Mouse (Mus musculus): ENCODE data around the gene Cd2bp2.

Cd2bp2 gene

DNA sequence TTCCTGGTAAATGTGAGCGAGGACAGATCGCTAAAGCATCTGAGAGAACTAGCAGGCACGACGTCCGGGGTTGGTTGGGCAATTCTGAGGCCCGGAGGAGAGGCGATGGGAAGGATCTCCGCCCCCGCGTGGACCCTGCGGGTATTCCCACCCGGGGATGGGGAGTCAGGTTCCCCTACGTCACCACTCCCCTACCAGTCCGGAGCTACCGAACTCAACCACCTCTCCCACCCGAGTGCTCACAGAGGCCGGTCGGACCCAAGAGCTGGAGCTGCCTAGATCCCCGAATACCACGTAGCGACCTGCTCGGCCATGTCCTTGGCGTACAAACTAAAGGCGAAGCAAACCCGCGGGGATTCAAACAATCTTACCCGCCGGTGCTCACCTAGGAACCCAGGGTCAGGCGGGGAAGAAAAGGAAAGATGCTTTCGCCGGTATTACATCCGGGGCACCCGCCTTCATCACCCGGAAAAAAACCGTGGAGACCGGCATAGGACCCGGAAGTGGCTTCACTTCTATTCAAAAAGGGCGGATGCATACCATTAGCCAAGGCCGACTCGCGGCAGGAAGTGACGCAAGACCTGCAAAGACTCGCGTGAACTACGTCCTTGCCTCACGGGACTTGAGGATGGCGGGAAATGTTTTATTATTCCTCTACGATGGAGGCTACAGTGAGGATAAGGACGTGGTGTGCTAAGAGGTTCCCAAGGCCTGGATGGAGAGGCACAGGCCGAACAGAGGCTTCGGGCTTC is at the start of gene Cd2bp2:
Gene Cd2bp2, minus strand, starts transcription at position 507 of the 752 bp plus-strand sequence.
- in situ Hi-C loops (cut with MboI; ENCODE audit: low sequenced_read_pairs): no loop called here

- in situ Hi-C loops (cut with MboI; ENCODE audit: low sequenced_read_pairs): no loop called here
Measured at GRCm38 (mm10) chr7:127244658-127245510, 49.0 kb upstream of the Cd2bp2 start.

- in situ Hi-C loops (cut with MboI; ENCODE audit: low sequenced_read_pairs): no loop called here
Measured at GRCm38 (mm10) chr7:127243870-127244657, 48.2 kb upstream of the Cd2bp2 start, which contains the start of gene Zfp771. TSS of gene Zfp771 (plus strand) at chr7:127244274.

GRCm38 (mm10) chr7:127243361-127243867 is 47.6 kb upstream of the Cd2bp2 start:
- in situ Hi-C loops (cut with MboI; ENCODE audit: low sequenced_read_pairs): no loop called here

DNA sequence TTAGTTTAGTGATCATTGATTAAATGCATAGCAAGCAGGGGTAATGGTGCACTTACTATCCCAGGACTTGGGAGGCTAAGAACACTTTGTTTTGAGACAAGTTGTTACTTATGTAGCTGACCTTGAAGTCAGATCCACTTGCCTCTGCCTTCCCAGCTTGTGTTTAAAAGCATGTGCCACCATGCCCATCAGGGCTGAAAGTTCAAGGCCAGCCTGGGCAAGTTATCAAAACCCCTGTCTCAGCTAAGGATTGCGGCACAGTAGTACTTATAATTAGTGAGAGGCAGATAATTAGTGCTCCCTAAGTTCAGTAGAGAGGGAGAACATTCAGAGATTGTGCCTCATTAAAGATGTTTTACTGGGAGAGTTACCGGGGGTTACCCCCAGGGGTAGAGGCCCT is 38.9 kb upstream of the Cd2bp2 start:
- in situ Hi-C loops (cut with MboI; ENCODE audit: low sequenced_read_pairs): no loop called here

GRCm38 (mm10) chr7:127233765-127234164 is 37.9 kb upstream of the Cd2bp2 start:
- in situ Hi-C loops (cut with MboI; ENCODE audit: low sequenced_read_pairs): no loop called here

DNA sequence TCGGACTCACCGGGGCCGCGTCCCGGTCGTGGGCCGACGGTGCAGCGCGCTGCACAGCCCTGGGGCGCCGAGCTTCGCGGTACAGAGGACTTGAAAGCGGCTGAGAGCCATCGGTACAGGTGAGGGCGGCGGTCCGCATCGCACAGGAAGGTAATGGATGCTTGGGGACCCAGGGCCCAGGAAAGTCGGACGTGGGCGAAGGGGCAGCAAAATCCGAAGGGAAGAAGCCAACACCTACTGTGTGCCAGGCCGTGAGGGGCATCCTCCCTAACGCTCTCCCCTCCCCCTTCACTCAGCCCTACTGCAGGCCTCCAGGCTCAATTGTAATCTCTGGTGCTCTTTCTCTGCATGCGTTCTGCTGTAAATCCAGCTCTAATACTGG is 37.5 kb upstream of the Cd2bp2 start:
- in situ Hi-C loops (cut with MboI; ENCODE audit: low sequenced_read_pairs): no loop called here

DNA sequence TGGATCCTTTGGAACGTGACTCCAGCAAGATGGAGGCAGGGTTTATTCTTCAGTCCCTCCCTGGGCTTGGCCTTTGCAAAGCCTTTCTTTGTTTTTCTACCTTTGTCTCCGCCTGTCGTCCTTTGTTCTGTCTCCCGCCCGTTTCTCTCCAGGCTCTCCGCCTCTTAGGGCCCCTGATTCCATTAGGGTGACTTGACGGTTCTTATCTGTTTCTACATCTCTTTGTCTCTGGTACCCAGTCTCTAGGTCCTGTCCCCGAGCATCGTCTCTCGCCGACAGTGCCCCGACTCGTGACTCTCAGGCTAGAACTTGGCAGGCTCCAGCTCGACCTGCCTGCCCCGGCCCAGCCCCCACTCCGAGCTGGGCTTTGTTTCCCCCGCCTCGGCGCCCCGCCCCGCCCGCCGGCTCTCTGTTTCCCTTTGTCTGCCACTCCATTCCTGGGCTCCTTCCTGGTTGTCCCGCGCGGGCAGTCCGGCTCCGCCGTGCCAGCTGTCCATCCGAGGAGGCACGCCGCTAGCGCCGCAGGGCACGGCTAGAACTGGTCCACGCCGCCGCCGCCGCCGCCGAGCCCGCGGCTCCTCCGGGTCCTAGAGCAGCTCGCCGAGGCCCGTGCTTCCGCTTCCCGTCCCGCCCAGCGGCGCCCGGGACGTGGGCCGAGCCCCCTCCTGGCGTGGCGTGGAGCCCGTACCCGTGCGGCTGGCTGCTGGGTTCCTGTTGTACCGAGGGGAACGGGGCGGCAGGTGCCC is 36.9 kb upstream of the Cd2bp2 start, which contains the start of the genes Zfp553 and Sept1:
Gene Zfp553, plus strand, starts transcription at position 440 of the 746 bp plus-strand sequence.
Gene Sept1, minus strand, starts transcription at position 509 of the 746 bp plus-strand sequence.
- in situ Hi-C loops (cut with MboI; ENCODE audit: low sequenced_read_pairs): no loop called here

GRCm38 (mm10) chr7:127231826-127232621 is 36.2 kb upstream of the Cd2bp2 start:
- in situ Hi-C loops (cut with MboI; ENCODE audit: low sequenced_read_pairs): no loop called here

- in situ Hi-C loops (cut with MboI; ENCODE audit: low sequenced_read_pairs): no loop called here
Measured at GRCm38 (mm10) chr7:127231376-127231775, 35.5 kb upstream of the Cd2bp2 start.

GRCm38 (mm10) chr7:127228615-127229303 is 32.9 kb upstream of the Cd2bp2 start:
- in situ Hi-C loops (cut with MboI; ENCODE audit: low sequenced_read_pairs): no loop called here

GRCm38 (mm10) chr7:127225147-127225995 is 29.5 kb upstream of the Cd2bp2 start:
- in situ Hi-C loops (cut with MboI; ENCODE audit: low sequenced_read_pairs): no loop called here

GRCm38 (mm10) chr7:127224616-127225015 is 28.8 kb upstream of the Cd2bp2 start:
- in situ Hi-C loops (cut with MboI; ENCODE audit: low sequenced_read_pairs): no loop called here

GRCm38 (mm10) chr7:127223515-127224478 is 27.9 kb upstream of the Cd2bp2 start:
- in situ Hi-C loops (cut with MboI; ENCODE audit: low sequenced_read_pairs): no loop called here

DNA sequence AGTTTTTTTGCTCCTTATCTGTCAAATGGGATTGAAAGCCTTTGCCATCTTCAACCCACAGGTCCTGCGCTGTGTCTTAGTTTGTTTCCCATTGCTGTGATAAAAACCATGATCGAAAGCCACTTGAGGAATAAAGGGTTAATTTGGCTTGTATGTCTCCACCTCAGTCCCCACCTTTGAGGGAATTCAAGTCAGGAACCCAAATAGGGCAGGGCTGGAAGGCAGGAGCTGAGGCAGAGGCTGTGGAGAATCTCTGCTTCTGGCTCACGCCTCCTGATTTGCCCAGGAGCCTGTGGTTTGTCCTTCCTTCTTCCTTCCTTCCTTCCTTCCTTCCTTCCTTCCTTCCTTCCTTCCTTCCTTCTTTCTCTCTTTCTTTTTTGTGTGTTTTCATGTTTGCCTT is 27.3 kb upstream of the Cd2bp2 start:
- in situ Hi-C loops (cut with MboI; ENCODE audit: low sequenced_read_pairs): no loop called here

GRCm38 (mm10) chr7:127220440-127220839 is 24.6 kb upstream of the Cd2bp2 start:
- in situ Hi-C loops (cut with MboI; ENCODE audit: low sequenced_read_pairs): no loop called here

DNA sequence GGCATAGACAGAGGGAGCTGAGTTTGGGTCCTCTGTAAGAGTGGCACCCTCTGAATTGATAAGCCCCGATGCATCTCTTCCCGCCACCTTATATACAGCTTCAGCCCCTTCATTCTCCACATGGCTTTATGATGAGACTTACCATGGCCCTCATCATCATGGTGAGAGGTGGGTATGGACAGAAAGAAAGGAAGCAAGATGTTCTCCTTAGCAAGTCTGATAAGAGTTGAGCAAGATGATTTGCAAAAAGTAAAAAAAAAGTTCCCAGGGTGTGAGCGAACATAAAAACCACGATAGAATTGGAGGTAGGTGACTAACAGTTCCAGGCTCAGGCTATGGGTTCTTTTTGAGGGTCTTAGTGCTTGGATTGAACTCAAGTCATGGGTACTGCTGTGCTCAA is 22.8 kb upstream of the Cd2bp2 start:
- in situ Hi-C loops (cut with MboI; ENCODE audit: low sequenced_read_pairs): no loop called here
